25 mouse cellular contexts compared by ENCODE assay signal in the genomic region with DNA sequence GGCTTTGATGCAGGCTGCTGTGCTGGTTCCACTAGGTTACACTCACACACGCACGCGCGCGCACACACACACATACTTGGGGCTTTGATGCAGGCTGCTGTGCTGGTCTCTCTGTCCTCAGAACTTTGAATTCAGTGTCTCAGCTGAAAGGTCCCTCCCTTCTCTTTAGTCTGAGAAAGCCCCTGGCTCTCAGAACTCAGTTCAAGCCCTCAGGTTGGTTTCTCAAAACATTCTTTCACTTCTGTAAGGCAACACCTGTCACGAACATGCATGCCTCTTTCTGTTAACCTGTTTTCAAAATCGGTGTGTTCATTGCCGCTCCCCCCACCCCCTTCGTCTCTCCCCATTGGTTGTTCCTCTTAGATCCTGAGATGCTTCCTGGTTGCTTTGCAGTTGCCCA.
DNase-seq lines count a peak whose midpoint lies in the region; ATAC-seq lines count a peak whose summit lies in the region.
"Had no signal": no experiment of that assay in that cellular context is flagged by ENCODE, and none has a peak within 500 bp of the region (broad histone marks: within the 10 kb centered on the region; RNA-seq: fewer than 3 reads in every experiment).

No protein-coding gene starts in this region.

- no peak overlapping the region for H3K9ac ChIP-seq in hindbrain, embryonic 14.5 days
- H3K9ac ChIP-seq: forebrain, postnatal 0 days; heart, embryonic 13.5 days; hindbrain, embryonic 15.5 days; liver, embryonic 13.5 days; midbrain, embryonic 13.5 days; neural tube, embryonic 12.5 days had no signal

- no peak for DNase-seq in hindbrain, embryonic 10.5 days (ENCODE audit: low spot score)
- DNase-seq in hindbrain, embryonic 14.5 days (ENCODE audit: low spot score), result no peak
- no peak for DNase-seq in embryonic facial prominence, embryonic 10.5 days (ENCODE audit: low spot score)
- peak; percentile 23 for DNase-seq in splenic B cell, adult 2 months (ENCODE audit: low read depth, low spot score)
- no peak for DNase-seq in adrenal gland, adult 18-20 months (ENCODE audit: low spot score in 2 of 2)
- DNase-seq in urinary bladder, postnatal 14 days (ENCODE audit: low spot score), result no peak
- DNase-seq: adrenal gland, adult 8-10 months; cerebellum, adult 2 months; cerebellum, postnatal 25 days; forebrain, postnatal 0 days; gastrocnemius, postnatal 14 days; heart, adult 18-20 months; heart, postnatal 14 days; kidney, adult 9 months; kidney, postnatal 25 days; liver, embryonic 13.5 days; lung, adult 2 months; lung, postnatal 14 days; right cerebral cortex, postnatal 14 days had no signal

- H3K4me2 ChIP-seq in hindbrain, embryonic 14.5 days (replicated peaks), result no peak overlapping the region
- H3K4me2 ChIP-seq: heart, embryonic 13.5 days; hindbrain, embryonic 15.5 days; liver, embryonic 13.5 days; midbrain, embryonic 13.5 days; neural tube, embryonic 12.5 days had no signal

- peaks cover 22% of the 10 kb centered on the region for H3K27me3 ChIP-seq in hindbrain, embryonic 10.5 days (ENCODE audit: insufficient read depth, poor library complexity, severe bottlenecking)
- no peaks in the 10 kb centered on the region for H3K27me3 ChIP-seq in hindbrain, embryonic 14.5 days (ENCODE audit: control insufficient read depth, insufficient read depth, low read length)
- peaks cover 22% of the 10 kb centered on the region; the same call in 1 of the 2 replicates for H3K27me3 ChIP-seq in embryonic facial prominence, embryonic 10.5 days (replicated peaks; ENCODE audit: low read depth, poor library complexity, severe bottlenecking)
- no peaks in the 10 kb centered on the region for H3K27me3 ChIP-seq in splenic B cell, adult 2 months (ENCODE audit: control insufficient read depth, insufficient read depth, low read length, poor library complexity, severe bottlenecking)
- H3K27me3 ChIP-seq: neural tube, embryonic 12.5 days had no signal

- H3K36me3 ChIP-seq in hindbrain, embryonic 10.5 days, result no peaks in the 10 kb centered on the region
- no peaks in the 10 kb centered on the region for H3K36me3 ChIP-seq in hindbrain, embryonic 14.5 days (replicated peaks; ENCODE audit: control insufficient read depth, insufficient read depth)
- H3K36me3 ChIP-seq in embryonic facial prominence, embryonic 10.5 days (replicated peaks), result no peaks in the 10 kb centered on the region
- H3K36me3 ChIP-seq in splenic B cell, adult 2 months (ENCODE audit: control insufficient read depth, insufficient read depth, low read length, poor library complexity, severe bottlenecking), result no peaks in the 10 kb centered on the region
- H3K36me3 ChIP-seq: heart, embryonic 13.5 days; hindbrain, embryonic 15.5 days; liver, embryonic 13.5 days; midbrain, embryonic 13.5 days; neural tube, embryonic 12.5 days had no signal

- no peak overlapping the region for H3K4me3 ChIP-seq in hindbrain, embryonic 10.5 days
- no peak overlapping the region for H3K4me3 ChIP-seq in hindbrain, embryonic 14.5 days (replicated peaks; ENCODE audit: low read length)
- H3K4me3 ChIP-seq in embryonic facial prominence, embryonic 10.5 days, result no peak overlapping the region
- H3K4me3 ChIP-seq: heart, embryonic 13.5 days; hindbrain, embryonic 15.5 days; liver, embryonic 13.5 days; midbrain, embryonic 13.5 days; neural tube, embryonic 12.5 days had no signal

- peaks cover 25% of the 10 kb centered on the region for H3K4me1 ChIP-seq in hindbrain, embryonic 10.5 days (replicated peaks)
- H3K4me1 ChIP-seq in hindbrain, embryonic 14.5 days (replicated peaks; ENCODE audit: control insufficient read depth, insufficient read depth, low read length), result 0 out of 2 replicates have a peak, but pooled peaks cover 6% of the 10 kb centered on the region
- peaks cover 28% of the 10 kb centered on the region for H3K4me1 ChIP-seq in embryonic facial prominence, embryonic 10.5 days

- H3K9me3 ChIP-seq in hindbrain, embryonic 10.5 days, result no peaks in the 10 kb centered on the region
- H3K9me3 ChIP-seq in hindbrain, embryonic 14.5 days (ENCODE audit: control insufficient read depth, low read length), result no peaks in the 10 kb centered on the region
- peaks cover 7% of the 10 kb centered on the region; the same call in 1 of the 2 replicates for H3K9me3 ChIP-seq in embryonic facial prominence, embryonic 10.5 days
- H3K9me3 ChIP-seq: heart, embryonic 13.5 days; hindbrain, embryonic 15.5 days; liver, embryonic 13.5 days; midbrain, embryonic 13.5 days; neural tube, embryonic 12.5 days had no signal

- 0 out of 2 replicates have a peak overlapping the region, but pooled peaks have one; percentile 4 for H3K27ac ChIP-seq in hindbrain, embryonic 10.5 days
- no peak overlapping the region for H3K27ac ChIP-seq in hindbrain, embryonic 14.5 days
- H3K27ac ChIP-seq in embryonic facial prominence, embryonic 10.5 days (replicated peaks), result peak overlapping the region; percentile 5; the same call in 1 of the 2 replicates
- H3K27ac ChIP-seq: heart, embryonic 13.5 days; hindbrain, embryonic 15.5 days; liver, embryonic 13.5 days; midbrain, embryonic 13.5 days; neural tube, embryonic 12.5 days had no signal

- no peak for ATAC-seq in hindbrain, embryonic 14.5 days (ENCODE audit: low FRiP score)
- peak; percentile 33 for ATAC-seq in CD4-positive, CD25-positive, alpha-beta regulatory T cell, adult 4 months
- ATAC-seq: forebrain, postnatal 0 days; intestine, embryonic 16.5 days; midbrain, embryonic 13.5 days had no signal

- 92% methylated on average over 9 of the region's 9 CpGs for WGBS in hindbrain, embryonic 10.5 days
- 89% methylated on average over 9 of the region's 9 CpGs for WGBS in hindbrain, embryonic 14.5 days
- 86% methylated on average over 9 of the region's 9 CpGs for WGBS in embryonic facial prominence, embryonic 10.5 days
